Mouse (Mus musculus): ENCODE measurements at regions not wholly inside any gene's neighbourhood (a gene's known extent, or its start where the extent isn't known, plus 50 kb on each side); places are given as distances from the start of the nearest gene placed in this dataset.

DNA sequence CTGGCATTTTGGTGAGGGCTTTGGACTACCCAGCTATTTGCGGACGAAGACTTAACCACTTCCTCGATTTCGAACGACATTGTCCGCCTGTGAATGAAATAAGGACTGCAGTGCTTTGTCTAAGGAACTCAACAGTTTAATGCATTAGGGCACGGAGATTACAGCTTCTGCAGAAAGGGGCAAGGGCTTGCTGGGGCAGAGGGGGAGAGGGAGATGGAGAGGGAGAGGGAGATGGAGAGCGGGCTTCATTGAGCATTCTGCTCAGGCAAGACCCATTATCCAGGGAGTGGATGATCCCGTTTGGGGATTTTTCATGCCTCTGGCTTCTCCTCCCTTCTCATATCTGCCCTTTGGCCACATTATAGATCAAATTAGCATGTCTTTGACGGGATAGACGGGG lies 117.8 kb downstream of the Rpl14 start:
- H3K4me2 ChIP-seq (replicated peaks; ENCODE audit: low read depth, low read length), result no peak overlapping the region

DNA sequence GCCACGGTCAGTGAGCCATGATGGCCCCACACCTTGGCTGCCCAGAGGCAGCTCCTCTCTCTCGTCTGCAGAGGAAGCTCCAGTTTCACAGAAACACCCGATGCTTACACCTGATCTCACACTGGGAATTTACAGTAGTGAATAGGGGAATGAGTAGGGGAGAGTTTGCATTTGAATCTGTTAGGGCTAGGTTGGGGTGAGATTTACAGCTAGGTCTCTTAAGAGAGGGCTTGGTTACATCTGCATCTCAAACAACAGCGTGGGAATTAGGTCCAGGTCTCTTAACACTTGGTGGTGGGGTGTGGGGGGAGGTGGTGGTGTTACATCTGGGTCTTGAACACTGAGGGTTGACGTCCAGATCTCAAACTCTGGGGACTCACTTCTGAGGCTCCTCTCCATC lies 119.3 kb downstream of the Rpl14 start:
- Histone ChIP-seq H3K9me3 (ENCODE audit: control insufficient read depth, low read length) (no peaks in the 10 kb centered on the region), H3K4me3 (ENCODE audit: low read depth, low read length) (no peak overlapping the region), H3K9ac (ENCODE audit: low read depth, low read length) (peak overlapping the region; percentile 47), H3K36me3 (ENCODE audit: control insufficient read depth, insufficient read depth, low read length) (no peaks in the 10 kb centered on the region), H3K27me3 (ENCODE audit: control insufficient read depth, insufficient read depth, low read length) (no peaks in the 10 kb centered on the region), H3K4me1 (replicated peaks; ENCODE audit: control insufficient read depth, insufficient read depth, low read length) (peaks cover 8% of the 10 kb centered on the region), H3K4me2 (replicated peaks; ENCODE audit: low read depth, low read length) (0 out of 2 replicates have a peak overlapping the region, but pooled peaks have one; percentile 36), H3K27ac (ENCODE audit: low read depth, low read length) (peak overlapping the region; percentile 86)
- no peak for ATAC-seq (ENCODE audit: low FRiP score)
- WGBS, result 17% methylated on average over 5 of the region's 5 CpGs
- DNase-seq (ENCODE audit: low spot score), result no peak

More for the DNA sequence above, 117.8 kb downstream of the Rpl14 start:
- ATAC-seq (ENCODE audit: low FRiP score) (no peak), DNase-seq (ENCODE audit: low spot score) (no peak)
- 66% methylated on average over 11 of the region's 11 CpGs for WGBS
- Histone ChIP-seq H3K27ac (ENCODE audit: low read depth, low read length) (no peak overlapping the region), H3K36me3 (ENCODE audit: control insufficient read depth, insufficient read depth, low read length) (no peaks in the 10 kb centered on the region), H3K9me3 (ENCODE audit: control insufficient read depth, low read length) (no peaks in the 10 kb centered on the region), H3K27me3 (ENCODE audit: control insufficient read depth, insufficient read depth, low read length) (no peaks in the 10 kb centered on the region), H3K4me3 (ENCODE audit: low read depth, low read length) (no peak overlapping the region), H3K9ac (ENCODE audit: low read depth, low read length) (no peak overlapping the region), H3K4me1 (replicated peaks; ENCODE audit: control insufficient read depth, insufficient read depth, low read length) (peaks cover 8% of the 10 kb centered on the region)

DNA sequence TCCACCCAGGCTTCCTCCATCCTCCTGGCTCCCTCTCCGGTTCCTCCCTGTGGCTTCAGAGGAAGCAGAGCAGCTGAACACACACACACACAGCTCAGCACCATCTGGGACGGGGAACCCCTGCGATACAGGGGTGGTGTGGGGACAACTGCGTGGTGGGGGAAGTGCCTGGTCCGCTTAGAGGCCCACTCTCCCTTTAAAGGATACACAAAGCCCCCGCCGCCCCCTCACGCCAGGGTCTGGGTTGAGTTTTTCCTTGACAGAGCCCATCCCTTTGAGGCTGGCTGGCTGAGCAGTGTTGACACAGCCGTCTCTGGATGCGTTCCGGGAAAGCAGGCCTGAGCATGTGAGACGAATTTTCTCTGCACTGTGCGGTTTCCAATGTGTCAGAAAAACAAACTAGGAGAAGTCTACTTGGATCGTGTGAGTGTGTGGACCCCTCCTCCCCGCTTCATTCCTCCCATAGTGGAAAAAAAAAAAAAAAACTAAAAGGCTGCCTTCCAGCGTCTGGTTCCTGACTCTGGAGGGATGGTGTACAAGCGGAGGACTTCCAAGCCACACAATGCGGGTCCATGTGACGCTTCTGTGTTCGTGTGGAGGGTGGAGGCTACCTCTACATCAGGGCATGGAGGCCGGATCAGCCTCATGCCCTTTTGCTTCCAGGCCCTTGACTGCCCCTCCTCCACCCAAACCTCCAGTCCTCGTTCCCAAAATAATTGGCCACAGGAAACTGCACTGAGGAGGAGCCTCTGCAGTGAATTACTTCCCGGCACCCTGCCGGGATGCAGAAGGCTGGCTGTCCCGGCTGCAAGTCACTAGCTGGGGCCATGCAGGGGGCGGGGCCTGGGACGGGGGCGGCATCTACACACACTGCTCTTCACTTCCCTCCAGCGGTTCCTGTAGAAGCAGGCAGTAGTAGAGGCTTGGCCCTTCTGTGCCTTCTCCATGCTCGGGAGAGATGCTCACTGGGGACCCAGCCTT lies 120.0 kb downstream of the Rpl14 start:
- Histone ChIP-seq H3K9me3 (ENCODE audit: control insufficient read depth, low read length) (no peaks in the 10 kb centered on the region), H3K27ac (ENCODE audit: low read depth, low read length) (peak overlapping the region; percentile 86), H3K36me3 (ENCODE audit: control insufficient read depth, insufficient read depth, low read length) (no peaks in the 10 kb centered on the region), H3K4me2 (replicated peaks; ENCODE audit: low read depth, low read length) (peak overlapping the region; percentile 36), H3K4me3 (ENCODE audit: low read depth, low read length) (no peak overlapping the region), H3K4me1 (replicated peaks; ENCODE audit: control insufficient read depth, insufficient read depth, low read length) (peaks cover 8% of the 10 kb centered on the region), H3K27me3 (ENCODE audit: control insufficient read depth, insufficient read depth, low read length) (no peaks in the 10 kb centered on the region), H3K9ac (ENCODE audit: low read depth, low read length) (peak overlapping the region; percentile 47)
- ATAC-seq (ENCODE audit: low FRiP score), result peak; percentile 93
- WGBS, result 3% methylated on average over 29 of the region's 30 CpGs
- DNase-seq (ENCODE audit: low spot score), result peak; percentile 86

DNA sequence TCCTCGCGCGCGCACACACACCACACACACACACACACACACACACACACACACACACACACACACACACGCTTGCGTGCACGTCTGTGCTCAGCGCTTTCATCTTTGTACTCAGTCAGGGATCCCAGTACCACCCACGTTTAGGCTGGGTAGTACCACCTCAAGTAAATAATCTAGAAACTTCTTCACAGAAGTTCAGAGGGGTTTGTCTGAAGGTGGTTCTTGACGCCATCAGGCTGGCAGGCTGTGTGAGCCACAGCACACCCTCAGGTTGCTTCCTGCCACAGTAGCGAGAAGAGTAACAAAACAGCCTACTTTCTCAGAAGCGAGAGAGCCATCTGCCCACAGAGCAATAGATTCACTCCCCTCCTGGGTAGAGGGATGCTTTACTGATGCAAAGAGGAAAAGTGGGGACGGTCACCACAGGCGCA lies 120.7 kb downstream of the Rpl14 start:
- H3K27me3 ChIP-seq (ENCODE audit: control insufficient read depth, insufficient read depth, low read length), result no peaks in the 10 kb centered on the region
- H3K27ac ChIP-seq (ENCODE audit: low read depth, low read length), result peak overlapping the region; percentile 86
- peak overlapping the region; percentile 36 for H3K4me2 ChIP-seq (replicated peaks; ENCODE audit: low read depth, low read length)
- peak overlapping the region; percentile 47; the same call in 1 of the 2 replicates for H3K9ac ChIP-seq (ENCODE audit: low read depth, low read length)
- H3K4me3 ChIP-seq (ENCODE audit: low read depth, low read length), result no peak overlapping the region
- no peaks in the 10 kb centered on the region for H3K9me3 ChIP-seq (ENCODE audit: control insufficient read depth, low read length)
- DNase-seq (ENCODE audit: low spot score) (peak; percentile 44), ATAC-seq (ENCODE audit: low FRiP score) (peak; percentile 50)
- H3K4me1 ChIP-seq (replicated peaks; ENCODE audit: control insufficient read depth, insufficient read depth, low read length), result peaks cover 8% of the 10 kb centered on the region
- no peaks in the 10 kb centered on the region for H3K36me3 ChIP-seq (ENCODE audit: control insufficient read depth, insufficient read depth, low read length)
- 16% methylated on average over 14 of the region's 14 CpGs for WGBS

DNA sequence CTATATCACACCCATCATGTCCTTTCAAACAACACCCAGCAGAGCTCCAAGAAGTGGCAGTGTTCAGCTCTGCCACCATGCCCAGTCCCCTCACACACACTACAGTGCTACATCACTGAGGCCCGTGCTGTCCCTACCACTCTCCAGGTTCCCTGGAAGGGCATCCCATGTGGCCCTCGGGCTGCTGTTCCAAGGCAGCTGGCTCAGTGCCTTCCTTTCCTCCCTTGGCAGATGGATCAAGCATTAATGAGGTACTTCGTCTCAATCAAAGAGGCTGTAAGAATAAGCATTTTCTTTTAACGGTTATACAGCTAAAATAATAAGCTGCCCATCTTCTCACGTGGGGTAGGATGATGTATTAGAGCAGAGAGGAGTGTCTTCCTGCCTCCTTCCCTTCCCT lies 123.2 kb downstream of the Rpl14 start:
- no peak overlapping the region for H3K27ac ChIP-seq (ENCODE audit: low read depth, low read length)
- no peak overlapping the region for H3K4me2 ChIP-seq (replicated peaks; ENCODE audit: low read depth, low read length)
- DNase-seq (ENCODE audit: low spot score) (no peak), ATAC-seq (ENCODE audit: low FRiP score) (no peak)
- no peaks in the 10 kb centered on the region for H3K27me3 ChIP-seq (ENCODE audit: control insufficient read depth, insufficient read depth, low read length)
- no peak overlapping the region for H3K9ac ChIP-seq (ENCODE audit: low read depth, low read length)
- 67% methylated on average over 5 of the region's 5 CpGs for WGBS
- no peaks in the 10 kb centered on the region for H3K9me3 ChIP-seq (ENCODE audit: control insufficient read depth, low read length)
- H3K36me3 ChIP-seq (ENCODE audit: control insufficient read depth, insufficient read depth, low read length), result no peaks in the 10 kb centered on the region
- H3K4me3 ChIP-seq (ENCODE audit: low read depth, low read length), result no peak overlapping the region
- H3K4me1 ChIP-seq (replicated peaks; ENCODE audit: control insufficient read depth, insufficient read depth, low read length), result peaks cover 8% of the 10 kb centered on the region

DNA sequence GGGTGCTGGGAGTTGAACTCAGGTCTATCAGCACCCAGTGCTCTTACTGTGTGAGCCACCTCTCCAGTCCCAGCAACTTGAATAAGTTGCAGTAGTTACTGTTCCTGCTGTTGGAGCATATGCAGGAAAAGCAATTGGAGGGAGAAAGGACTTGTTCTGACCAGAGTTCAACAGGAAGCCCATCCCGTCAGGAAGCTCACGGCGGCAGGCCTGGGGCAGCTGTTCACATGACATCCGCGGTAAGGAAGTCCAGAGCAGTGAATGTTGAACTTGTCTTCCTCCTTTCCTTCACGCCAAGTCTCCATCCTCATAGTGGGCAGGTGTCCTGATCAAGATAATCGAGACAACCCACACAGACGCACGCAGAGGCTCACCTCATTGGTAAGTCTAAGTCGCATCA lies 124.7 kb downstream of the Rpl14 start:
- H3K36me3 ChIP-seq (ENCODE audit: control insufficient read depth, insufficient read depth, low read length), result no peaks in the 10 kb centered on the region
- ATAC-seq (ENCODE audit: low FRiP score), result no peak
- H3K4me1 ChIP-seq (replicated peaks; ENCODE audit: control insufficient read depth, insufficient read depth, low read length), result peaks cover 5% of the 10 kb centered on the region
- no peaks in the 10 kb centered on the region for H3K27me3 ChIP-seq (ENCODE audit: control insufficient read depth, insufficient read depth, low read length)
- no peaks in the 10 kb centered on the region for H3K9me3 ChIP-seq (ENCODE audit: control insufficient read depth, low read length)
- no peak overlapping the region for H3K4me3 ChIP-seq (ENCODE audit: low read depth, low read length)
- WGBS, result 90% methylated on average over 10 of the region's 10 CpGs
- no peak overlapping the region for H3K9ac ChIP-seq (ENCODE audit: low read depth, low read length)
- H3K27ac ChIP-seq (ENCODE audit: low read depth, low read length), result no peak overlapping the region
- no peak for DNase-seq (ENCODE audit: low spot score)
- H3K4me2 ChIP-seq (replicated peaks; ENCODE audit: low read depth, low read length), result no peak overlapping the region

DNA sequence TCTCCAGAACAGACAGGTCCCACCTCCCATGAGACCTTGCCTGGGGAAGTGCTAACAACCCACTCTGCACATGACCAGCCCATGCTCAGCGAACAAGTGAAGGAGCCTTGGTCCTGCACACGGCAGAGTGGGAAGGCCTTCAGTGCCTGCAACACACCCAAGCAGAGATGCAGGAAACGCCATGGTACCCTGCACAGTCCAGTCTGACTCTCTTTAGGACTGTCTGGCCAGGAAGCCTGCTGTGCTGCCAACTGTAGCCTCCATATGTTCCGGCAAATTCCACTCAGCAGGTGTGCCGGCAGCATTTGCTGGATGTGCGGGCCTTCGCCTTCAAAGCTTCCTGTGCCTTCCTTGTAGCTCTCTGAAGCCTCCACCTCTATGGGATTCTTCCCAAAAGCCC lies 126.5 kb downstream of the Rpl14 start:
- ATAC-seq (ENCODE audit: low FRiP score) (no peak), DNase-seq (ENCODE audit: low spot score) (no peak)
- Histone ChIP-seq H3K4me1 (replicated peaks; ENCODE audit: control insufficient read depth, insufficient read depth, low read length) (no peaks in the 10 kb centered on the region), H3K9me3 (ENCODE audit: control insufficient read depth, low read length) (no peaks in the 10 kb centered on the region), H3K9ac (ENCODE audit: low read depth, low read length) (no peak overlapping the region), H3K4me2 (replicated peaks; ENCODE audit: low read depth, low read length) (no peak overlapping the region), H3K27me3 (ENCODE audit: control insufficient read depth, insufficient read depth, low read length) (no peaks in the 10 kb centered on the region), H3K36me3 (ENCODE audit: control insufficient read depth, insufficient read depth, low read length) (no peaks in the 10 kb centered on the region), H3K27ac (ENCODE audit: low read depth, low read length) (no peak overlapping the region), H3K4me3 (ENCODE audit: low read depth, low read length) (no peak overlapping the region)
- WGBS, result 68% methylated on average over 7 of the region's 7 CpGs

DNA sequence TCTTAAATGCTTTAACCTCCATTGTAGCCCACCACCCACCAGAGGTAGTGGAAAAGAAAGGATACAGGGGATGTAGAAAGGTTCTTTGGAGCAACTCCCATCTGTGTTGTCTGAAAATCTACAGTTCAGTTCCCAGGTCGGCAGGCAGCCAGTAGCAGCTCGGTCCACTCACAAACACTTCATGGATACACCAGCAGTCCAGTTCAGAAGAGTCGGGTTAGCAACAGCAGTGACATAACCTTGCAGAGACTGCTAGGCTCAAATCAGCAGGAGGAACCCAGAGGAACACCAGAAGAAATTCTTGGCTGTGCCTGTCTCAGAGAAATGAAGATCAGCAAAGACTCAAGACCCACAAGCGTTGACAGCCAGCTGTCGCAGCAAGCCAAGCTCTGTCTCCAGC lies 128.5 kb downstream of the Rpl14 start:
- H3K36me3 ChIP-seq (ENCODE audit: control insufficient read depth, insufficient read depth, low read length), result no peaks in the 10 kb centered on the region
- no peaks in the 10 kb centered on the region for H3K27me3 ChIP-seq (ENCODE audit: control insufficient read depth, insufficient read depth, low read length)
- no peaks in the 10 kb centered on the region; the same call in 1 of the 2 replicates for H3K4me1 ChIP-seq (replicated peaks; ENCODE audit: control insufficient read depth, insufficient read depth, low read length)
- H3K27ac ChIP-seq (ENCODE audit: low read depth, low read length), result no peak overlapping the region
- ATAC-seq (ENCODE audit: low FRiP score) (no peak), DNase-seq (ENCODE audit: low spot score) (no peak)
- H3K9me3 ChIP-seq (ENCODE audit: control insufficient read depth, low read length), result no peaks in the 10 kb centered on the region
- H3K4me2 ChIP-seq (replicated peaks; ENCODE audit: low read depth, low read length), result no peak overlapping the region
- WGBS, result 78% methylated on average over 5 of the region's 5 CpGs
- no peak overlapping the region for H3K4me3 ChIP-seq (ENCODE audit: low read depth, low read length)
- H3K9ac ChIP-seq (ENCODE audit: low read depth, low read length), result no peak overlapping the region

DNA sequence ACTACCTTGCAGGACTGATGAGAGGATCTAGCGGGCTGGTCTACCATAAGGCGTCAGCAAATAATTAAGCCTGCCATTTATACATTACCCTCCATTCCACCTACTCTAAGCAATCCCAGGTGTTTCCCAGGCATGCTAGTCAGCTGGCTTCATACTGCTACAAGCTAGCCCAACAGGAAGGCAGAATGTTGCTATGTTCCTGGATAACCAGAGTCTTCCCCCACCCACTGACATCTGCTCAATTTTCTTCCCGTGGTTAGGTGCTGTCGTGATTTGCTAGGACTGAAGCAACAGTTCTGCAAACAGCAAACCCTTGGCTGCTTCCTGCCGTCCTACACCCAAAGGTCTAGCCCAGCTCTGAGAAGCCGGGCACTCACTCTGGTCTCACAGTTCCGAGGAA lies 131.6 kb downstream of the Rpl14 start:
- Histone ChIP-seq H3K4me2 (replicated peaks; ENCODE audit: low read depth, low read length) (no peak overlapping the region), H3K4me3 (ENCODE audit: low read depth, low read length) (no peak overlapping the region), H3K27me3 (ENCODE audit: control insufficient read depth, insufficient read depth, low read length) (no peaks in the 10 kb centered on the region), H3K4me1 (replicated peaks; ENCODE audit: control insufficient read depth, insufficient read depth, low read length) (no peaks in the 10 kb centered on the region; the same call in 1 of the 2 replicates), H3K36me3 (ENCODE audit: control insufficient read depth, insufficient read depth, low read length) (no peaks in the 10 kb centered on the region), H3K27ac (ENCODE audit: low read depth, low read length) (0 out of 2 replicates have a peak overlapping the region, but pooled peaks have one; percentile 4), H3K9ac (ENCODE audit: low read depth, low read length) (no peak overlapping the region), H3K9me3 (ENCODE audit: control insufficient read depth, low read length) (no peaks in the 10 kb centered on the region)
- no peak for ATAC-seq (ENCODE audit: low FRiP score)
- WGBS, result 76% methylated on average over 7 of the region's 7 CpGs
- DNase-seq (ENCODE audit: low spot score), result no peak
